Mouse (Mus musculus): ENCODE measurements at regions not wholly inside any gene's neighbourhood (a gene's known extent, or its start where the extent isn't known, plus 50 kb on each side); places are given as distances from the start of the nearest gene placed in this dataset.

DNA sequence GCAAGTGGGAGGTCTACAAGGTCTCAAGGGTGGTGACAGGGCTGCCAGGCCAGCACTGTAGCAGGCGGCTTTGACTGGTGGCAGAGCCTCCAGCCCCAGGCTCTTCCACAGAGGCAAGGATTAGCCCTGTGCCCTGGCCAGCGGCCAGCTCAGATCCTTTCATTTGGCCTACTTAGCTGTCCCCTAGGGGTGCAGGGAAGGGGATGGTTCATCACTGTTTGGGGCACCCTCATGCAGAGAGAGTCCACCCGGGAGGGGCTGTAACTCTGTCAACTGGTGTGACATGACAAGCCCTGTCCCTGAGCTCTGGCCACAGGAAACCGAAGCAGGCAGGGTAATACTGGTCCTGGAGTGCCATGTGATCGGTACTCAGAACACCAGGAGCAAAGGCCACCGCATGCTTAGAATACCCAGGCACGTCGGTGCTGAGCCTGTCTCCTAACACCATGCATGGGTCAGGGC, 378.4 kb downstream of the Zfp536 start:
- no peak for ATAC-seq (ENCODE audit: extremely low read depth, insufficient number of reproducible peaks, low FRiP score, poor library complexity, severe bottlenecking)
- DNase-seq (ENCODE audit: low spot score): no peak
- H3K9me3 ChIP-seq (replicated peaks): peaks cover 78% of the 10 kb centered on the region
- no peak overlapping the region for H3K4me3 ChIP-seq (ENCODE audit: low read depth, low read length)
- no peak for TF ChIP-seq TAL1 (conservative IDR thresholded peaks at IDR 0.05; ENCODE audit: low read depth, low read length)
- no peak for TF ChIP-seq GATA2 (IDR thresholded peaks at IDR 0.05; ENCODE audit: borderline replicate concordance, low read depth, low read length)
- no peak for TF ChIP-seq CTCF (IDR thresholded peaks at IDR 0.05; ENCODE audit: low read depth, low read length)
- no peak for TF ChIP-seq POLR2AphosphoS5 (IDR thresholded peaks at IDR 0.05; ENCODE audit: insufficient replicate concordance, low read depth, low read length)
- no peak for TF ChIP-seq GATA1 (IDR thresholded peaks at IDR 0.05; ENCODE audit: borderline replicate concordance, low read length)
- no peaks in the 10 kb centered on the region for H3K36me3 ChIP-seq (replicated peaks)
- no peaks in the 10 kb centered on the region for H3K27me3 ChIP-seq (ENCODE audit: insufficient read depth, low read length)
- H3K4me1 ChIP-seq (ENCODE audit: insufficient read depth, low read depth, low read length): no peaks in the 10 kb centered on the region

DNA sequence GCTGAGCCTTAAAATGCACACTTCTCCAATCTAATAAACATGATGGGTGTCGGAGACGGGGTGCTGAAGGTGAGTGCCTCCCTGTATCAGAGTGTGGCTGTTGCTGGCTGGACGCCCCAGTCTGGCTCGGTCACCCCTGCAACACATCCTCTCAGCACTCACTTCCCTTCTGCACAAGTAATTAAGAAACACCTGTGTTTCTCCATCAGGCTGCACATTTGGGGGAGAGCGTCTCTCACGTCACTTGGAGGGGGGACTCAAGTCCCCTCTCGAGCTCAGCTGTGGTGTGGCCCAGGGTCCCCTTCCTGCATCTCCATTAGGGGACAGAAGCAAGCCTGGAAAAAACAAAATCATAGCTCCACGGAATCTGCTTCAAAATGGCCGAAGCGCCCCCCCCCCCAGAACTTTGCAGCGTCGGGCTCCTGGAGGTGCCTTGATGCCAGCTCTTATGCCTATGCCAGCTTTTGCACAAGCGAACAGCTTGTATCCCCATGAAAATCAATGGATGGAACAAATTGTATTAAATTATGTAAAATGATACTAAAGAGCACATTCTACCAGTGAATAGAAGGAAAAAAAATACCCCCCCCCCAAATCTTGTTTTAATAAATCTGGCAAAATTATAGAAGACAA, 377.4 kb downstream of the Zfp536 start:
- no peaks in the 10 kb centered on the region for H3K4me1 ChIP-seq (ENCODE audit: insufficient read depth, low read depth, low read length)
- no peaks in the 10 kb centered on the region for H3K36me3 ChIP-seq (replicated peaks)
- peaks cover 79% of the 10 kb centered on the region for H3K9me3 ChIP-seq (replicated peaks)
- no peak overlapping the region for H3K4me3 ChIP-seq (ENCODE audit: low read depth, low read length)
- DNase-seq (ENCODE audit: low spot score): no peak
- no peaks in the 10 kb centered on the region for H3K27me3 ChIP-seq (ENCODE audit: insufficient read depth, low read length)
- ATAC-seq (ENCODE audit: extremely low read depth, insufficient number of reproducible peaks, low FRiP score, poor library complexity, severe bottlenecking): no peak
- TF ChIP-seq POLR2AphosphoS5 (IDR thresholded peaks at IDR 0.05; ENCODE audit: insufficient replicate concordance, low read depth, low read length): no peak

DNA sequence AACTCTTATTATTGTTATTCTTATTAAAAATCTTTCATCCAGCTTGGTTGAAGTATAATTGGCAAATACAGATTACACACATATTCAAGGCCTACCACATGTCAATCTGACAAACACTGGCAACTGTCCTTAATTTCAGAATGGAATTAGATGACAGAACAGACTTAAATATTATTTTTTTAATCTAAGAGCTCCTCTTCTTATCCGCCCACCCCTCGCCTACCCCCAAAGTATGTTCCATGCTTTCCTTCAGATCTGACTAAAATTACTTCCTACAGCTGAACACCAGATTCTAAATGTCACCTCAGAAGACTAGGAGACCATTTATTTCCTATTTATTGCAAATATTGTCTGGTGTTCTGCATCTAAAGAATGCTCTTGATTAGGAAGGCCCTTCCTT, 370.0 kb downstream of the Zfp536 start:
- ATAC-seq (ENCODE audit: extremely low read depth, insufficient number of reproducible peaks, low FRiP score, poor library complexity, severe bottlenecking) (no peak), DNase-seq (ENCODE audit: low spot score) (no peak)
- Histone ChIP-seq H3K4me3 (ENCODE audit: low read depth, low read length) (no peak overlapping the region), H3K27me3 (ENCODE audit: insufficient read depth, low read length) (no peaks in the 10 kb centered on the region), H3K9me3 (replicated peaks) (peaks cover 44% of the 10 kb centered on the region), H3K36me3 (replicated peaks) (no peaks in the 10 kb centered on the region), H3K4me1 (ENCODE audit: insufficient read depth, low read depth, low read length) (no peaks in the 10 kb centered on the region)
- TF ChIP-seq GATA1 (IDR thresholded peaks at IDR 0.05; ENCODE audit: borderline replicate concordance, low read length): no peak
- no peak for TF ChIP-seq POLR2AphosphoS5 (IDR thresholded peaks at IDR 0.05; ENCODE audit: insufficient replicate concordance, low read depth, low read length)
- TF ChIP-seq CTCF (IDR thresholded peaks at IDR 0.05; ENCODE audit: low read depth, low read length): no peak
- no peak for TF ChIP-seq TAL1 (conservative IDR thresholded peaks at IDR 0.05; ENCODE audit: low read depth, low read length)
- TF ChIP-seq GATA2 (IDR thresholded peaks at IDR 0.05; ENCODE audit: borderline replicate concordance, low read depth, low read length): no peak

DNA sequence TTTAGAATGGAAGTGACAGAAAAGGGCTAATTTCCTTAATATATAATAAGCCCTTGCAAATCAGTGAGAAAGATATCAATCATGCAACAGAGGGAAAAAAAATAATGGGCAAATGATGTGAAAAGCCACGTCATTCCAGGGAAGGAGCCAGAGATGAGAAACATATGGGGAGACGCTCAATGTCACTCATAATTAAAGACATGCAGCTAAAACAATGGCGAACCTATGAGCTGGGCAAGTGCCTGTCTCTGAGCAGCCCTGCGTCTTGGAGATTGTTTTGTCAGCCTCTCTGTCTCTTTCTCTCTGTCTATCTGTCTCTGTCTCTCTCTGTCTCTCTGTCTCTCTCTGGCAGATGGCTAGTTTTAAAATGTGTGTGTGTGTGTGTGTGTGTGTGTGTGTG, 360.1 kb downstream of the Zfp536 start:
- H3K4me3 ChIP-seq (ENCODE audit: low read depth, low read length): no peak overlapping the region
- peaks cover 13% of the 10 kb centered on the region for H3K9me3 ChIP-seq (replicated peaks)
- TF ChIP-seq GATA1 (IDR thresholded peaks at IDR 0.05; ENCODE audit: borderline replicate concordance, low read length): no peak
- TF ChIP-seq POLR2AphosphoS5 (IDR thresholded peaks at IDR 0.05; ENCODE audit: insufficient replicate concordance, low read depth, low read length): no peak
- no peak for TF ChIP-seq GATA2 (IDR thresholded peaks at IDR 0.05; ENCODE audit: borderline replicate concordance, low read depth, low read length)
- TF ChIP-seq TAL1 (conservative IDR thresholded peaks at IDR 0.05; ENCODE audit: low read depth, low read length): no peak
- no peak for TF ChIP-seq CTCF (IDR thresholded peaks at IDR 0.05; ENCODE audit: low read depth, low read length)

DNA sequence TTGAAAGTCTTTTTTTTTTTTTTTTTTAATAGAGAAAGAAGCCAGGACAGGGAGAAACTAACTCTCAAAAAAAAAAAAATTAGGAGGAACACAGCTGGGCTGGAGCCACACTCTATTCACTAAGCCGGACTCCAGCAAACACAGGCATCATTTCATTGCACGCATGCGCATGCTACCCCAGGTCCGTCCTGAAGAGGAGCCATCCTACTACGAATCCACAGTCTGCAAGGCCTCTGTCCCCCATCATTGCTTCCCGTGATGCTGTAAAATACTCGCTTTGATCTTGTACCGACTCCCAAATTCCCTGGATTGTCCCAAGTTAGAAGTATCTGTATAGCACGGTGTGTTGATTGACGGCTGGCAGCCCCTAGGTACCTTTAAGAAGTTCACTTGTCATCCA, 351.7 kb downstream of the Zfp536 start:
- no peak for ATAC-seq (ENCODE audit: extremely low read depth, insufficient number of reproducible peaks, low FRiP score, poor library complexity, severe bottlenecking)
- peaks cover 44% of the 10 kb centered on the region for H3K9me3 ChIP-seq (replicated peaks)
- no peak for DNase-seq (ENCODE audit: low spot score)

More for the DNA sequence above, 360.1 kb downstream of the Zfp536 start:
- DNase-seq (ENCODE audit: low spot score) (no peak), ATAC-seq (ENCODE audit: extremely low read depth, insufficient number of reproducible peaks, low FRiP score, poor library complexity, severe bottlenecking) (no peak)
- Histone ChIP-seq H3K4me1 (ENCODE audit: insufficient read depth, low read depth, low read length) (no peaks in the 10 kb centered on the region), H3K36me3 (replicated peaks) (no peaks in the 10 kb centered on the region), H3K27me3 (ENCODE audit: insufficient read depth, low read length) (no peaks in the 10 kb centered on the region)

More for the DNA sequence above, 351.7 kb downstream of the Zfp536 start:
- Histone ChIP-seq H3K4me1 (ENCODE audit: insufficient read depth, low read depth, low read length) (no peaks in the 10 kb centered on the region), H3K36me3 (replicated peaks) (no peaks in the 10 kb centered on the region), H3K4me3 (ENCODE audit: low read depth, low read length) (no peak overlapping the region), H3K27me3 (ENCODE audit: insufficient read depth, low read length) (no peaks in the 10 kb centered on the region)
- TF ChIP-seq GATA1 (IDR thresholded peaks at IDR 0.05; ENCODE audit: borderline replicate concordance, low read length) (no peak), TAL1 (conservative IDR thresholded peaks at IDR 0.05; ENCODE audit: low read depth, low read length) (no peak), POLR2AphosphoS5 (IDR thresholded peaks at IDR 0.05; ENCODE audit: insufficient replicate concordance, low read depth, low read length) (no peak), CTCF (IDR thresholded peaks at IDR 0.05; ENCODE audit: low read depth, low read length) (no peak), GATA2 (IDR thresholded peaks at IDR 0.05; ENCODE audit: borderline replicate concordance, low read depth, low read length) (no peak)
